Mouse (Mus musculus) stomach, postnatal 0 days (tissue): Measurements from ENCODE around the gene Slc10a7.

ENCODE experiments used
- CTCF ChIP-seq: IDR thresholded peaks from 2 replicates; pipeline ENCODE4 v1.5.1; 2016; ENCODE audit warnings: antibody characterized with exemption, low read depth, mild to moderate bottlenecking, moderate library complexity
- EP300 ChIP-seq: optimal IDR thresholded peaks from 2 replicates; pipeline ENCODE3; 2016; ENCODE audit warnings: antibody characterized with exemption

DNA sequence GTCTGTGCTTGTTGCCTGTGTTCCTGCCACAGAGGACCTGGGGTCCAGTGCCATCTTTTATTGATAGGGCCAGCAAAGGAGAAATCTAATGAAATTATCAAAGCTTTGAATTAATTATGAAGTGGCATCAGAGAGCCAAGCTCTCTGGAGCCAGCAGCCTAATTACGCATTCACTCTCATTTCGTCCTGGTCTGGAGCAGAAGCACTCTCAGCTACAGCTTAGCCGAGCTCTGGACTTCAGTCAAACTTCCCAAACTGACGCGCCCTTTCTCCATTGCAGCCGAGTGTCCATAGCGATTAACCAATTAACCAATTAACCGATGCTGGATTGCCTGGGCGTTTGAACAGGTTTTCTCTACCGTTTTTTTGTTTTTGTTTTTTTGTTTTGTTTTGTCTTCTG lies 68.4 kb downstream of the Slc10a7 start:
- TF ChIP-seq CTCF = no peak
- TF ChIP-seq EP300 = no peak
